Mouse (Mus musculus) liver, postnatal 0 days (tissue): ENCODE results near the gene Sft2d2.

Source experiments
- CTCF ChIP-seq: sonication (generic); IDR thresholded peaks from 2 replicates; pipeline ENCODE4 v1.5.1; 2016; ENCODE audit warnings: antibody characterized with exemption, low read depth
- EP300 ChIP-seq: IDR thresholded peaks from 2 replicates; pipeline ENCODE4 v1.6.1; 2016; ENCODE audit warnings: antibody characterized with exemption, low read depth, mild to moderate bottlenecking

- TF ChIP-seq CTCF (no peak), EP300 (no peak)
Observed at GRCm38 (mm10) chr1:165199639-165200038, 5.4 kb upstream of the Sft2d2 start.
